Mouse (Mus musculus) A20 (cell line): ENCODE measurements around the gene Dcpp3.
"Not testable (repeated sequence)": the region's sequence is repeated elsewhere in the genome, so short reads cannot be mapped to it uniquely, and the experiment has no call there.

ENCODE experiments used
- DNase-seq: peaks from one replicate; pipeline ENCODE4 v3.0.0-alpha.2; 2011; ENCODE audit warnings: low read depth, low spot score

Dcpp3 gene

DNA sequence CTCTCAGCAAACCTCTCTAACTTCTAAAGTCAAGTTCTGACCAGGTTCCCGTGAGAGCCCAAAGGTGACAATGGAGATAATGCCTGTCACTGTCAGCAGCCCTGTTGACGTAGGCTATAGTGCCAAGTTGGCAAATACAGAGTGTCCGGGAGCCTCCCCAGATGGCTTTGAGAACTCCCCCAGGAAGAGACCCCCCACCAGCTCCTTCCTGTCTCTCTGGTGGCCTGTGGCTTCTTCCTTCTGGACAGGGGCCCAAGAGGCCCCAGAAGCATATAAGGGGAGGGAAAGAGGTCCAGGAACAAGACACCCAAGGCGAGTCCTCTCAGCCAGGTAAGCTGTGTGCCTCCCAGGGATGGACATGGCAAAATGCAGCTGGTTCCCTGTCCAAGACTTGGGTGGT, at the start of gene Dcpp3:
Gene Dcpp3, plus strand, starts transcription at position 301 of the 400 bp plus-strand sequence.
- not testable (repeated sequence) for DNase-seq

DNA sequence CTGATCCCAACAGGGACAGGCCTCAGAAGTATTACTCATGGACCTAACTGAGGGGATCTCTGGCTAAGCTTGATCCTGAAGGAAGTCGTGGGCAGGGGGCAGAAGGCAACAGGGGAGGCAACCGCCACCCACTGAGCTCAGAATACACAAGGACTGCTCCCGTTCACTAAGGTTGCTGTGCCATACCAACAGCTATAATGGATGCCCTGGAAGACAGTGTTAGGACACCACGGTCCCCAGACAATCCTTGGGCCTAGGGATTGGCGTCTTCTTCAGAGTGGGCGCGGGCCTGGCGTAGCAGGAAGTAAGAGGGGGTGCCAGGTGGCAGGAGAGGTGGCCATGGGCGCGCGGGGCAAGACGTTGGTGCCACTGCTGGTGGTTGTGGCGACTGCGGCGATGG, 49.5 kb upstream of the Dcpp3 start, which contains the start of gene Prss21:
Gene Prss21, plus strand, starts transcription at position 301 of the 400 bp plus-strand sequence.
- no peak for DNase-seq

DNA sequence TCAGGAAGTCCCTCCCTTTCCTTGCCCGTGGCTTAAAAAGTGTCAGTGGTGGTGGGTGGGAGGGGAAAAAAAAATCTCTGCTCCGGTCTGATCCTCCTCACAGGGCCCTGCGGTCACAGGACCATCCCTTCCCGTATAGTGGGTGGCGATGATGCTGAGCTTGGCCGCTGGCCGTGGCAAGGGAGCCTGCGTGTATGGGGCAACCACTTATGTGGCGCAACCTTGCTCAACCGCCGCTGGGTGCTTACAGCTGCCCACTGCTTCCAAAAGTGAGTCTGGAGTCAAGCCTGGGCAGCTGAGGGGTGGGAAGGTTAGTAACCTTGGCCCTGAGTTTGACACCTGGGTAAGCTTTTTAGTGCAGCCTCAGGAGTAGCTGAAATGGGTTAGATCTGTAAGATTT, 48.7 kb upstream of the Dcpp3 start:
- DNase-seq: no peak

DNA sequence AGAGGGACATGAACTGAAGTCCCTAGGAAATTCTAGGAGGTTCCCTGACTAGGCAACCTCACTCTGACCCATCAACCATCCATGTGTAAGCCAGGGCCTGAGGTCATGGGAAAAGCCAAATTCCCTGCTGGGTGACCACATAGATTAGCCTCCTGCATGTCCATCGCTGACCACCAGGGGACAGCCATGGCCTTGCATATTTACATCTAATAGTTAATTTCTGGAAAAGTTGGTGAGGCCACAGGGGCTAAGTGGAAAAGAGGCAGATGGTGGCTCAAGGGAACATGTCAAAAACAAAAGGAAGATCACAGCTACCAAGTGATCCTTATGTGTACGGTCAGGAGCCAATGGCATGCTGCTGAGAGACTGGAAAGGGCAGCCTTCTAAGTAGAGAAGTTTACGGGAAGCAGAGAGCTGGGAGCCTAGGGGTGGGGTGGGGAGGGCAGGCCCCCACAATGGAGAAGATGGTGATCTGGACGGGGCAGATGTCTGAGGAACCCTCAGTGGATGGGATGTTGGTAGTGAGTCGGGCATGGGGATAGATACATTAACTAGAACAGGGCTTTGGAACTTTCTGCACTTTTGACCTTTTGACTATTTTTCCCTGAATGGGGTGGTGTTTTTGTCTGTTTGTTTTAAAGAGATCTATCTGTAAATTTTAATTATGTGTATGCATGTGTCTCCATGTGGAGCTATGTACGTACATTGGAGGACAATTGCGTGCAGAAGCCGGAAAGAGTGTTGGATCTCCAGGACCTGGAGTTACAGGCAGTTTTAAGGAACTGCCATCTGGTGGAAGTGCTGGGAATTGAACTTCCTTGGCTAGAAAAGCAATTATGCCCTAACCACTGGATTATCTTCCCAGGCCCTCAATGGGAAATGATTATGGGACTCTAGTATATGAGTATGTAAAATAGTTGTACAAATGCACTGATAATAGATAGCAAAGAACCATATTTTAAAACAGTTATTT, 43.1 kb upstream of the Dcpp3 start:
- peak; percentile 39 for DNase-seq

DNA sequence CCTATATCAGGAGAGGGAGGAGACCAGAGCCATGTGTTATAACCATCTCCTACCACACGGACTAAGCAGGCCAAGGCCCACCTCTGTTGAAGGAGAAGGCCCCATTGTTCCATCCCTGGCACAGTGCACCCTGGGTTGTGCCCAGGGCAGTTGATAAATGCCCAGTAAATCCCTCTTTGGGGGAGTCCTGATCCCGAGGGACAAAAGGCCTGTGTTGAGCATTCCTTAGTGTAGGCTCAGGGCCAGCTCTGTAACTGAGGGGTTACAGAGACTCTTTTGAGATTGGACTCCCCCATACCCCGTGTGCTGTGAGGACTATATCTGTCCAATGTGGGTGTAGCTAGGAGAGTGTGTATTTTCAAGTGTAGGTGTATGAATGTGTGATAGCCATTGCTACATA, 40.5 kb upstream of the Dcpp3 start:
- DNase-seq: no peak

DNA sequence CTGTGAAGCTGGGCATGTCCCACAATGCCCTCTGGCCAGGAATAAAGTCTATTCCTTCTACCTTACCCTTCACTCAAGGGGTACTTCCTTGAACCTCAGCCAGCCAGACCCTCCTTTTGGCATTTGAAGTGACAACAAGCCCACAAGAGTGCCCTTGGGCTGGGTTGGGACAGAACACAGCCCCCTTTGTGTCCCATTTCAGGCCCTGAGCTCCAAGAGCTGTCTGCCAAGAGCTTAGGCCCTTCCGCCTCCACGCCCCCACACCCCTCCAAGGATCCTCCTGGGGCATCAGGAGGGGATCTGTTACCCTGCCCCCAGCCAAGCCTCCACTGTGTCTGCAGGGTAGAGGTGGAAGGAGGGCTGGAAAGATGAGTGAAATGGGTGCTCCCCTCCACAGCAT, 40.1 kb upstream of the Dcpp3 start:
- DNase-seq: no peak

DNA sequence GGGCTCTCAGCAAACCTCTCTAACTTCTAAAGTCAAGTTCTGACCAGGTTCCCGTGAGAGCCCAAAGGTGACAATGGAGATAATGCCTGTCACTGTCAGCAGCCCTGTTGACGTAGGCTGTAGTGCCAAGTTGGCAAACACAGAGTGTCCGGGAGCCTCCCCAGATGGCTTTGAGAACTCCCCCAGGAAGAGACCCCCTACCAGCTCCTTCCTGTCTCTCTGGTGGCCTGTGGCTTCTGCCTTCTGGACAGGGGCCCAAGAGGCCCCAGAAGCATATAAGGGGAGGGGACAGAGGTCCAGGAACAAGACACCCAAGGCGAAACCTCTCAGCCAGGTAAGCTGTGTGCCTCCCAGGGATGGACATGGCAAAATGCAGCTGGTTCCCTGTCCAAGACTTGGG, 36.7 kb upstream of the Dcpp3 start, which contains the start of the genes Dcpp1 and Dcpp2:
Gene Dcpp1, plus strand, starts transcription at position 301 of the 400 bp plus-strand sequence.
Gene Dcpp2, plus strand, starts transcription at position 305 of the 400 bp plus-strand sequence.
- DNase-seq: not testable (repeated sequence)

DNA sequence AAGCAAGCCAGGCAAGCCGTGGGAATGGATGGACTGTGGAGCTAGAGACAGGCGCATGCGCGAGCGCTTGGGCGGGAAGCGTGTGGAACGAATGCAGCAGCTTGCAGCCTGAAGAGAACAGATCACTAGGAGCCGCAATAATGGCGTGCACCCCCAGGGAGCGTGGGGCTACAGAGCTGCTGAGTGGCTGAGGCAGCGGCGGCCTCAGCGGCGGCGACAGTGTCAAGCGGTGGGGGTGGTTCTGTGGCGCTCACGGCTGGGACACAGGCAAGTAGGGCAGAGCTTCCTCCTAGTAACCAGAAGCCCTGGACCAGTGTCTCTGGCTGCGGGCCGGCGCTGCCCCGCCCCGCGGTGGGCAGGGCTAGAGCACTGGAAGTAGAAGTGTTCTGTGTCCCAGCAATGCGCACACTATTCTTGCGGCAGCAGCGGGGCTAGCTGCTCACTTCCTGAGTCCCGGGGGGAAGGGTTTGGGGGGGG, 7.3 kb downstream of the Dcpp3 start:
- DNase-seq: peak; percentile 94

DNA sequence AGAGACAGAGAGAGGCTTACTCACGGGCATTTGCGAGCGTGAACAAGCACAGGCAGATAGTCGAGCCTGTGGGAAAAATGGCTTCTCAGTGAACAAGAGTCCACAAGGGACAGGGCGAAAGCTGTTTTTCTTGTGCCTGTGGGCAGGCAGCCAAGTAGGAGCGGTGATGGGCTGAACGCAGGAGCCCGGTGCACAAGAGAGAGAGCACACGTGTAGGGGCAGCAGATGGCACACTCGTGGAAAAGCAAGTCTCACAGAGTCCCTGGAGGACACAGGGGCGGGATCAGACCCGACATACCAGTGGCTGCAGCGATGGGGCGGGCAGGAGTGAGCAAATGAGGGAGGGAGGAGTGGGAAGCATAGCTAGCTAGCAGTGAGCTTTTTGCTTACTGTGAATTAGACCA, 7.8 kb downstream of the Dcpp3 start:
- peak; percentile 81 for DNase-seq

DNA sequence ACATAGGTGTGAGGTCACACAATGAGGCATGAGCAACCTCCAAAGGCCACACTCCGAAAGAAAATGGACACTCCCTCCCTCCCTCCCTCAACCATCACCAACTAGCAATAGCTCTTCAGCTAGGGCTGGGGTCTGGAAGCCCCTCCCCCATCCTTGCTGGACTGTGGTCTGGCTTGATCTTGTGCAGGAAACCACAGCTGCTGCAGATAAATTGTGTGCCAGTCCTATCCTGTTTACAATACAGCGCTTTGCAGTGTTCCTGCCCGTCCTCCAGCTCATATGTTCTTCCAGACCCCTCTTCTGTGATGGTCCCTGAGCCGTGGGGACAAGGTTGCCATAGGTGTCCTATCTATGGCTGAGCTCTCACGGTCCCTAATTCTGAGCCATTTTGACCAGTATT, 13.9 kb downstream of the Dcpp3 start:
- no peak for DNase-seq

DNA sequence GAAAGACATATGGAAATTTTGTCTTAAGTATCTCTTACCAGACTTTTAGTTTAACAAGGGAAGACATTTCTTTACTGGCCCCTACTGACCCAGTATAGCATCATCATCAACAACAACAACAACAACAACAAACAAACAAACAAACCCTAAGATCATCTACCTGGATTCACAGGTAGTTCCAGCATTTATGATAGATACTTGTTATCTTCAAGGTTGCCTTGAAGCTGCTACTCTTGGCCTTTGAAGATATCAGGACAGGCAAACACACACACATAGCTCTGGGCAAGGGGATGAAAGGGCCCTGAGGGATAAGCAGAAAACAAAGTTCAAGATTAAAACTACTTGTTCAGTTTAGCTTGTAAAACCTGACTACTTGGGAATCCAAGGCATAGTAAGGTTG, 24.1 kb downstream of the Dcpp3 start, which contains the start of gene Sbp:
Gene Sbp, plus strand, starts transcription at position 301 of the 400 bp plus-strand sequence.
- DNase-seq: no peak

DNA sequence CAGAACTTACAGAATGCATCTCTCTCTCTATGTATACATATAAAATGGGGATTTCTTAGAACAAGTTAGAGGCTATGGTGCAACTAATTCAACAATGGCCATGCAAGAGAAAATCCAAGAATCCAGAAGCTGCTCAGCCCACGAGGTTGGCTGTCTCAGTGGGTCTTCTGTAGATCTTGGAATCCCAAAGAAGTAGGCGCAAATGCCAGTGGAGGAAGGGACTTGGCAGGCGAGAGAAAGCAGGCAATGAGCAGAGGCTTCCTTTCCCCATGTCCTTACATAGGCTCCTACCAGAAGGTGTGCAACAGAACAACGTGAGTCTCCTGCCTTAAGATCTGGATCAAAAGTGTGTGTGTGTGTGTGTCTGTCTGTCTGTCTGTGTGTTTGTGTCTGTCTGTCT, 30.2 kb downstream of the Dcpp3 start:
- not testable (repeated sequence) for DNase-seq

DNA sequence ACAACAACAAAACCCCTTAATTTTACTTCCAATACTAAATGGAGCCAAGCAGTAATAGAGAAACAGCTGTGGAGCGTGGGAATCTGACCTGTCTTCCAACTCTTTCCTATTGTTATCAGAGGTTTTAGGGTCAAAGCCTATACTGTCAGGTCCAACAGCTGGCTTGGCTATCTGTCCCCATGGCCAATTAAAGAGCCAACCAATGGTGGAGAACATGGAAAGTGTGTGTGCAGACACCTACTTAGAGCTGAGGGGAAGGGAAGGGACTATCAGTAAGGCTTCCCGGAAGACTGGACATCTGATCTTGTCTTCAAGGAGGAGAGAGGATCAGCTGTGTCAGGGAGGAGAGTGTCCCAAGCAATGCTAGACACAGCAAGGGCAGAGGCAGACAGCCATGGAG, 31.8 kb downstream of the Dcpp3 start:
- no peak for DNase-seq

DNA sequence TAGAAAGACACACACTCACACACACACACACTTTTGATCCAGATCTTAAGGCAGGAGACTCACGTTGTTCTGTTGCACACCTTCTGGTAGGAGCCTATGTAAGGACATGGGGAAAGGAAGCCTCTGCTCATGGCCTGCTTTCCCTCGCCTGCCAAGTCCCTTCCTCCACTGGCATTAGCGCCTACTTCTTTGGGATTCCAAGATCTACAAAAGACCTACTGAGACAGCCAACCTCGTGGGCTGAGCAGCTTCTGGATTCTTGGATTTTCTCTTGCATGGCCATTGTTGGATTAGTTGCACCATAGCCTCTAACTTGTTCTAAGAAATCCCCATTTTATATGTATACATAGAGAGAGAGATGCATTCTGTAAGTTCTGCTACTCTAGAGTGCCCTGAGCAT, 33.6 kb downstream of the Dcpp3 start:
- not testable (repeated sequence) for DNase-seq

DNA sequence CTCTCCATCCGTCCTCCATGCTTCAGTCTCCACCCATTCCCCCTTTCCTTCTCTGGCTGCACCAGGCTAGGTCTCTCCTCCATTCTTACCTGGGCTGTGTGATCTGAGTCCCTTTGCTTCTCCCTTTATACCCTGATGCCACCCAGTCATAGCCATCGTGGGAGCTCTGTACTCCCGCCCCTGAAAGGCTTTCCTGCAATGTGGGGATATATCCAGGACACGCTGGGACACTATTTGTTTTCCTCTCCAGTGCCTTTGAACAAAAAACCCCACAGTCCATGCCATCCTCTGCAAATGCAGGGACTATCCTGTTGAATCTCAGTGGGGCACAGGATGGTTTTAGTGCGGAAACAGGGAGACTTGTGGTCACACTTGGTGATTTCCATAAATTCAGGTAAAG, 37.9 kb downstream of the Dcpp3 start, which contains the start of gene Sbpl:
Gene Sbpl, minus strand, starts transcription at position 101 of the 400 bp plus-strand sequence.
- DNase-seq: no peak

DNA sequence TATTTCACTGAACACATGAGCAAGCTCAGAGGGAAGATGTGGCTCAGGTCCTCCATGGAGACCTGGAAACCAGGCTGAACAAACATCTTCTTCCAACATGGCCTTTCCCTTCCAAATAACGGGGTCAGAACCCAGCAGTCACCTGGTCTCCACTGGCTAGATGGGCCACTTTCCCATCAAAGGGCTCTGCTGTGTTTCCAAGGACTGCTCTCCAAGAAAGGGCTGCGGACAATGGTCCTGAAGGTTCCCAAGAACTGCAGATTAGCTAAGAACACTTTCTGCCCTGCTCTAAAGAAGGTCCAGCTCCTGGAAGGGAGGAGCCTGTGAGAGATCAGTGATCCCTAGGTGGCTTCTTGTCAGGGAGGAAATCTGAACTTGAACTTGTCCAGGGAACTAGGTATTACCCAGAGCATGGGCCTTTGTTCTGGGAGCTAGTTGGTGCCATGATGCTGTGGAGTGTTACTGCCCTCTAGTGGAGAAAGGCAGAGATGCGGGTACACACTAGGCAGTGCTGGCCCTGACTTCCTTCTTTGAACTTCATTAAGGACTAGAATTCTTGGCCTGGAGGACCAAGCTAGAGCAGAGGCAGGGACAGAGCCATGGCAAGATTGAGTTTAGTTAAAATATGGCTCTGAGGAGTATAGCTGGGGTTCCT, 43.0 kb downstream of the Dcpp3 start:
- peak; percentile 75 for DNase-seq

DNA sequence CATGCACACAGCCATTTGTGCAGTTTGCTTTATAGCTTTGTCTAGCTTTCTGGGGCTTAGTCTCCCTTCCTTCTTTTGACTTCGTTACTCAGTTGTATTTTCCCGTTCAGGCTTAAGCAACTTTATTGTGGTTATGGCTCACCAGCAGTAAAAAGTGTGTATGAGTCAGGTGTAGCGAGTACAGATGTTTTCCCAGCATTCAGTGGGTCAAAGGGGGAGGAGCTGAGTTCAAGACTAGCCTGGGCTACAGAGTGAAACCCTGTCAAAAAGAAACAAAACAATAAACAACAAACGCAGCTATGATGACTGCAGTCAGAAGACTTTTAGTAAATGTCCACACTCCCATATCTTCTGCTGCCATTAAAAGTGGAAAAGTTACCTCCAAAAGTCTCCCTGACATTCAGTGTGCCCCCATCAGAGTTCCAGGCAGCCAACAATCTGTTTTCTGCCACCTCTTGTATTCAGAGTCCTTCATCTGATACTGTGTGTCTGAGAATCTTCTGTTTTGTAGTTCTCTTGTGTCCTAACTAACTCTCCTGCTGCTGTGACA, 44.4 kb downstream of the Dcpp3 start:
- no peak for DNase-seq

DNA sequence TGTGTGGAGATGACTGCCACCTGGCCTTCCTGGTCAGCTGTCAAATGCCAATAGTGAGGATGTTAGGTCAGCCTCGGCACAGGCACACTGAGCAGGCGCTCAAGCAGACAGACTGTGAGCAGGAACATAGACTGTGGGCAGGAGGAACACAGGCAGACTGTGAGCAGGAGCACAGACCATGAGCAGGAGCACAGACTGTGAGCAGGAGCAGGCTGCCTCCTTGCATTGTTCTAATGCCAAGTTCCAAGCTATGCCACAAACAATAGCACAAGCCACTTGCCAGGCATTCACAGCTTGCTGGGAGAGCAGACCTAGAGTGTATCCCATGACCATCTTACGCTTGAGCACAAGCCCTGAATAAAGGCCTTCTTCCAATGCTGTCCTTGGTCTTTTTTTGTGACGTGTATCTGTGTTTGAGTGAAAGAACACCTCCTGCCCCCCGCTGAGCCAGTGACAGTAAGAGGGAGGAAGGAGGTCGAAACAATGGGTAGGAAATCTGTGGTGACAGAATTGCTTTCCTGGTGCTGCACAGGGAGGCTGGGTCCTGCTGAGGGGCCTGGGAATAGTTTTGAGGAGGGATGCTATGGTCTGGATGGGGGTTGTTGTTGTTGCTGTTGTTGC, 48.7 kb downstream of the Dcpp3 start:
- DNase-seq: no peak

DNA sequence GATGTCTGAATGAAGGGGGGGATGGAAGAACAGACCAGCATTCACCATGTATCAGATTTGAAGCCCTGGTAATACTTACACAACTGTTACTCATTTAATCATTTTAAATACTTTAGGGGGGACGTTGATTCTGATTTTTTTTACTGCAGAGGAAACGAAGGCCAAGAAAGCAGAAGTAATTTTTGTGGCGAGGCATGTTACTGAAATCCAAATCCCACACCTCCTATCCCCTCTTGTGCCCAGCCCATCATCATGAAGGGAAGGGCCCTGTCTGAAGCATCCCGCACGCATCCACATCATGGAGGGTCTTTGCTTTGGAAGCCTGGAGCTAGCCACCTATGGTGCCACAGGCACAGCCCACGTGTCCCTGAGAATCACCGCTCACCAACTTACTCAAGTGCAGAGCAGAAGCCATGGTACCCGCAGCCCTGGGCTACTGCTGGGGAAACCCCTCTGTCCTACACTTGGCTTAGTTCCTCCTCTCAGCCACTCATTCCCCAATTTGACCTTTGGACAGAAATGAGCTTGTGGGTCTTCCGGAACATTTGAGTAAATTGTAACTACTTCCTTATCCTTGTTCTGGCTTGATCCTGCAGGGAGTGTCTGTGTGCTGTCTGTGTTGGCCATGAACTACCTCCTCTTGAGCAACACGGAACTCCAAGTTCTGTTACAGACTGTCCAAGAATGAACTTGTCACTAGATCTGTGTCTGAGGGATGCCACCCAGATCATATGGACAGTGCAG, 49.6 kb downstream of the Dcpp3 start:
- DNase-seq: peak; percentile 58

DNA sequence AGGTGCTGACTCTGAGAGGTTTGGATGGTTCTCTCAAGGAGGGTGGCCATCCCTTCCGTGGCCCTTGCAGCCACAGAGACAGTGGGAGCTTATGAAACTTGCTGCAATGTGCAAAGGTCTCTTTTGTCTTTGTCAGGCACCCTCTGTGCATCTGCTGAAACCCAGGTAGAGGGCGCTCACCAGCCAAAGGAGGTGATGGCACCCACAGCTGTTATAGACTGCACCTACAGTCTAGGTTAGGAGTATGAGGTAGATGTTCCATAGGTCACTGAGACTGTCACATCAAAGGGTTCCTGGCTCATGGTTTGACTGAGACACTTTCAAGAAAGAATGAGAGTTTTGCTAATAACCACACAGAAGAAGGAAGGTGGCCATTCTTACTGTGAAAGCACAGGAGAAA, 51.5 kb downstream of the Dcpp3 start:
- peak; percentile 70 for DNase-seq
